Mouse (Mus musculus) ES-E14 (cell line): ENCODE measurements around the gene Efnb1.
A peak's percentile ranks its signal among the peaks of the same experiment; 100 is the strongest.

Experiments
- CHD2 ChIP-seq: IDR thresholded peaks from 2 replicates; pipeline ENCODE4 v1.6.1; 2014; ENCODE audit warnings: mild to moderate bottlenecking, low read depth, low read length, inconsistent platforms
- HCFC1 ChIP-seq: IDR thresholded peaks from 2 replicates; pipeline ENCODE4 v1.6.1; 2012; ENCODE audit warnings: low read length, inconsistent platforms, borderline replicate concordance; ENCODE audit not compliant: insufficient read depth
- MAFK ChIP-seq: IDR thresholded peaks from 2 replicates; pipeline ENCODE4 v1.6.1; 2014; ENCODE audit warnings: mild to moderate bottlenecking, low read depth, low read length, inconsistent platforms; ENCODE audit not compliant: insufficient read depth
- ZC3H11A ChIP-seq: IDR thresholded peaks from 2 replicates; pipeline ENCODE4 v1.6.1; 2012; ENCODE audit warnings: low read depth, mild to moderate bottlenecking, inconsistent platforms, low read length, borderline replicate concordance
- ZNF384 ChIP-seq: IDR thresholded peaks from 2 replicates; pipeline ENCODE4 v1.6.1; 2012; ENCODE audit warnings: low read depth, low read length, inconsistent platforms

DNA sequence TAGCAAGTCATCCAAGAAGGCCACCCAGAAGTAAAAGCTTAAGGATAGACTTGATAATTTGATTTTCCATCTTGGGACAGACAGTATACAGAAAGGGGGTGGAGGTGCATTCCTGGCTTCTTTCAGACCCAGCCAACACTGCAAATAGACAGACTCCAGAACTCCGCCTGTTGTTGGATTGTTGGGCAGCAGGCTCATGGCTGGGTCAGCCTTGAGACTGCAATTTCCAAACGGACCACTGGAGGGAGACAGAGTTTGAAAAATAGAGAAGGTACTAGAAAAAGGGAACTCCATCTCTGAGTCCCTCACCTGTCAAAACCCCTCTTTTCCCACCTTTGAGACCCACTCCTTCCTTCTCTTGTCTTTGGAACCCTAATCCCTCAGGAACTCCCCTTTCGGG is 5.9 kb upstream of the Efnb1 start:
- TF ChIP-seq ZC3H11A: peak; percentile 79
- no peak for TF ChIP-seq MAFK
- TF ChIP-seq ZNF384: no peak
- TF ChIP-seq CHD2: no peak
- TF ChIP-seq HCFC1: no peak
